Mouse (Mus musculus): ENCODE results near the gene 2010111I01Rik.

- TF ChIP-seq CTCF (IDR thresholded peaks at IDR 0.05; ENCODE audit: low read depth, low read length), result no peak
- no peak for TF ChIP-seq POLR2A (IDR thresholded peaks at IDR 0.05; ENCODE audit: borderline replicate concordance, low read depth, low read length)
These were observed 128.9 kb downstream of the 2010111I01Rik start for GRCm38 (mm10) chr13:63093636-63094035.

All from bone marrow macrophage, adult 2 months (primary cell).